Mouse (Mus musculus) adrenal gland, adult 18-20 months (tissue): ENCODE measurements around the gene Micall1. TPM values are rescaled to one million over a fixed set of nuclear protein-coding genes. Genes with fewer than 3 reads are reported as not detected.

Experiments
- DNase-seq, 2 experiments: peaks; one replicate each; pipeline ENCODE4 v3.0.0; 2021 to 2022; ENCODE audit warnings: low spot score in 2 of 2
- total RNA-seq, 2 experiments: library from RNA; stranded (reverse); gene quantifications; 1 replicate in 1 of 2; 2 replicates in 1 of 2; pipeline ENCODE4 v1.2.3; 2021

The Micall1 gene
- total RNA-seq, 2 experiments from 2014 or later, result 39.0 to 45.5 TPM

DNA sequence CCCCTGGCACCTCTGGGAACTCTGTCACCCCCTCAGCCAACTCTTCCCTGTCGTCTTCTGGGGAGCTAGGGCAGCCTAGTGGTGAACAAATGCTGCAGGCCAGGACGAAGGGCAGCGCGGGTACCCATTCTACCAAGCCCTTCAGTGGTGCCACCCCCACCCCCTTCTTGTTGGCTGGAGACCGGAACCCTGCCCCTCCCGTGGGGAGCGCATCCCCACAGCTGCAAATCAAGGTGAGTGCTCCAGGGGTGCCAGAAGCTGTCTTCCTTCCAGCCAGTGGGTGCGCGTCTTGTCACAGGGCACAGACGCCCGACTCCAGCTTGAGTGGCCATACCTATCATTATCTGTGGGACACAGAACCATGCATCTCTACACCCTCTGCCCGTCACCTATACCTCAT is 18.4 kb downstream of the Micall1 start:
- DNase-seq, result no peak

DNA sequence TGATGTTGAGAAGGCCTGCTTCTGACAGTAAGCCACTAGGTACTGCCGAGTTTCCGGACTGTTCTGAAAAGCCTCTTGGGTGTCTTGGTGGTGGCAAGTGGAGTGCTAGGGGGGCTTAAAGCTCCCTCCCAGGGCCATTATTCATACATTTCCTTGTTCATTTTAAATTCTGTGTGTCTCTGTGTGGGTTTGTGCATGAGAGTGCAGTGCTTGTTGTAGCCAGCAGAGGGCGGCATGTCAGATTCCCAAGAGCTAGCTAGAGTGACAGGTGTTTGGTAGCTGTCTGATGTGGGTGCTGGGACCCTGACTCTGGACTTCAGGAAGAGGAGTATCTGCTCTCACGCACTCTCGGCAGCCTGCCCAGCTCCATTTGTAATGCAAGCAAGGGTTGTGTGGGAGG is 19.5 kb downstream of the Micall1 start:
- DNase-seq, result no peak

DNA sequence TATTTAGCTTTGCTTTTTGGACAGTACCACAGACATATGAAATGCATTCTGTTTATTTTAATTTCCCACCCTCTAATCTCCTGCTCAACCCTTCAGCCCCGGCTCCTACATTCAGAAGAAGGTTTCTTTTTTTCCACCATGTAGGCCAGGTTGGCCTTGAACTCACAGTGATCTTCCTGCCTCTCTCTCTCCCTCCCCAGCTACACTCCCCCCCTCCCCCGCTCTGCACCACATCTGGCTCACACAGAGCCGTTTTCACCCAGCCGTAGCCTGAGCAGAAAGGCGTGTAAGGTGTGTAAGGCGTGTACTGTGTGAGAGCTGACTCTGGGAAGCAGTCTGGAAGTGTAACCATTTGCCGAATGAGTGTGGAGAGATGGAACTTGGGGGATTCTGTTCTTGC is 20.6 kb downstream of the Micall1 start:
- no peak for DNase-seq

DNA sequence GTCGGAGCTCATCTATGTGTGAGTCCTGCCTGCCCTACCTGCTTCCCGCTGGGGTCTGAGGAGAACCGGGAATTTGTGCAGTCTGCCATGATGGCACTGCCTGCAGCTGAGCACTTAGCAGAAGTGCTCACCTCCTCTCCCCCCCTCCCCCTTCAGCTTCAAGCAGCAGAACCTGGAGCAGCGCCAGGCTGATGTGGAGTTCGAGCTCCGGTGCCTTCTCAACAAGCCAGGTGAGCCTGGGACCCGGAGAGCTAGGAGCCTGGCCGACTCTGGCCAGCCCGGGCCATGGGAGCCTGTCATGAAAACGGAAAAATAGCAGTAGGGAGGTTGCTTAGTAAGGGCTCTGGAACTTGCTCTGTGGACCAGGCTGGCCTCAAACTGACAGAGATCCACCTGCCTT is 22.1 kb downstream of the Micall1 start:
- no peak for DNase-seq

DNA sequence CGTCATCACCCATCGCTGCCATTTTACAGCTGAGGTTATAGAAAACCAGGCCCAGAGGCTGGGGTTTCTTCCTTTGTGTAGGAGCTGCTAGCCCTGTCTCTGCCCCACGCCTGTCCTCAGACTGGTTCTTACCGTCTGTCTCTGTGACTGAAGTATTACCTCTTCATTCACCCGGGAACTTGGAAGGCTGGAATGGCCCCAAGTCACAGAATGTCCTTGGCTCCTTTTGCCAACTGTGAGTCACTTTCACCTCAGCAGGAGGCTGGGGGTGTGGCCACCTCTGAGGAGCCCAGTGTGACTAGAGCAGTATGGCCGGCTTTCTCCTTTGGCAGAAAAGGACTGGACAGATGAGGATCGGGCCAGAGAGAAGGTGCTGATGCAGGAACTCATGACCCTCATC is 22.7 kb downstream of the Micall1 start:
- peak; percentile 69 to 74 for DNase-seq

DNA sequence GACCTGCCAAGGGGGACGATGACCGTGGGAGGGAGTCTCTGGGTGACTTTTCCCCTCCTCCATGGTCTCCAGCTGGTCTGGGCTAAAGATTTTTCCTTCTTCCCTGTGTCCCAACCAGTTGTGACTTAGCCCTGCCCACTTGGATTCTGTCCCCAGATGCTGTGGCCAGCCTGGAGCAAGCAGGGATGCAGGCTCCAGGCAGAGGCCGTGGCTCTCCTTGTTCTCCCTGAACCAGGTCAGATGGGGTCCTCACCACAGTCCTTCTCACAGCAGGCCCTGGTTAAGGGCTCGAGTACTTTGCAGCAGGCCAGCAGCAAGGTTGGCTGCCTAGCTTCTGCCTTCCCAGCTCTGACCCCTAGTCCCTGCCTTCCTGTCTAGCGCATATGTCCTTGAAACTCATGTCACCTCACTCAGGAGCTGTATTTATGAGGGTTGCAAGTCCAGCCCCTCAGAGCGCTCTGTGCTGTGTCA is 24.5 kb downstream of the Micall1 start:
- DNase-seq, result no peak

DNA sequence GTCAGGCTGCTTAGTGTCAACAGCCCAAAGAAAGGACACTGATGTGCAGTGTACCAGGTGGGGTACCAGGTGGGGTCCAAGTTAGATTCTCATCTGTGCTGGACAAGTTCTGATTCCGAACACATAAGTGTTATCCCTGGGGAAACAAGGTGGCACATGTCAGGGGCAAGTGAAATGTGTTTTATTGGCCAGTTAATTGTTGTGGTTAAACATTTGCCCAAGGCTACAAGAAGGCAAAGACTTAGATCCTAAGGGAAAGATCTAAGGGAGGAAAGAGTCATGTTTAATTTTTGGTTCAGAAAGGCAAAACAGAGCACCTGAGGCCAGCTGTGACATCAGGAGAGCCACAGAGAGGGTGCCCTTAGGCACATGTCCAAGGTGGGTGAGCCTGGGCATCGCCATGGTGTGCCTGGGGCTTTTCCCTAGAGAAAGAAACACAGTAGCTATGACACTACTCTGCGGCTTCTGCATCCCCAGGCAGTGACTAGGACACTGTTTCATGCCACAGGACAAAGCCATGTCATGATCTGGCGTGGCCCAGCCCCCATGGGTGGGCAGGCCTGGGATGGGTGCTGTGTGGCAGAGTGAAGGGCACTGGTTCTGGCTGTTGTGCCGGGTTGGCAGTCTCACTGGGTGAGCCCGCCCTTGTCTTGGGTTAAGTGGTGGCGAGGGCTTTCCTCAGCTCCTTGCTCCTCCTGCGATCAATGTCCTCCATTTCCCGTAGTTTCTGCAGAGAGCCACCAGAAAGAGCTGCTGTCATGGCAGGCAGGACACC is 26.0 kb downstream of the Micall1 start:
- no peak for DNase-seq

DNA sequence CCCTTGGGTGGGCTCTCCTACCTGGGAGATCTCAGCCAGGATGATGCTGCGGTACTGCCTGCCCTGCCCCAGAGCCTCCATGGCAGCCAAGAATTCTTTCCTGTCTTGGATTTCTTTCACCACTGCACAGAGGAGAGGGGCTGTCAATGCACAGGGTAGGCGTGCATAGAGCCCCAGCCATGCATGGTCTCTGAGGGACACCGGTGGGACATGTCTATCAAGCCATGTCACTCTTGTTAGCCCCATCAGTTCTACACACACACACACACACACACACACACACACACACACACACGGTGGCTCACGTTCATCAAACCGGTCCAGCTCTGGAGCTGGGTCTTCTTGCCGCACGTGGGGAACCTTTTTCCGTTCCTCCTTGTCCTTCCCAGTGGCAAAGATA is 26.6 kb downstream of the Micall1 start:
- no peak for DNase-seq

DNA sequence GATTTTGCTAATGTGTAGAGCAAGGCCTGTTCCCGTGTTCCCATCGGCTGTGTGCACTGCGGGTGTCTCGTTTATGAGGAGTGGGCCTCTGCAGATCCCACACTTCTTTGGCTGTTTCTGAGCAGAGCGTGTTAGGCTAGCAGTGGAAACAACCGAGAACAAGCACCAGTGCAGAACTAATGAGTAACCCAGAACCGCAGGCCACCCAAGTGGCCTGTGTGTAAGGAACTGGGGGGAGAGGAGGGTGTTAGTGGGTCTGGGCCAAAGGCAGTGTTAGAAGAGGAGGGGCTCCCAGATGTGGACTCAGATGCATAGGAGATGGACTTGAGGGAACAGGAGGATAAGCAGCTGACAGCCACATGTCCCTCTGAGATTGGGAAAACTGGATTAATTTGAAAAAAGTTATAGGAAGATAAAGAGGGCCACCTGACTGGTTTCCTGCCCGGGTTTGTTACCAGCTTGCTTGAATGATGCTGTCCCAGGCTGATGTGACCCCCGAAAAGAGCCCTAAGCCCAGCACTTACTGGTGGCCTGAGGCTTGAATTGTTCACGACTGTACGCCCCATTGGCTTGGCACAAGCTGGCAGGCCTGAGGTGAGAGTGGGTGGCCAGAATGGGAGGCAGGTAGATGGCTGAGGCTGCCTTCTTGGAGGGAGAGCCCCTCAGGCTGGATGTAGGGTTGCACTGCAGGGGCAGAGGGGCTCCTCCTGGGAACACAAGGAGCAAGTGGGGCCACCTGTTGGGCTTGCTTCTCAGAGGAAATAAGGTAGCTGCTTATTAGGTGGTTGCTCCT is 27.3 kb downstream of the Micall1 start:
- DNase-seq, result no peak

DNA sequence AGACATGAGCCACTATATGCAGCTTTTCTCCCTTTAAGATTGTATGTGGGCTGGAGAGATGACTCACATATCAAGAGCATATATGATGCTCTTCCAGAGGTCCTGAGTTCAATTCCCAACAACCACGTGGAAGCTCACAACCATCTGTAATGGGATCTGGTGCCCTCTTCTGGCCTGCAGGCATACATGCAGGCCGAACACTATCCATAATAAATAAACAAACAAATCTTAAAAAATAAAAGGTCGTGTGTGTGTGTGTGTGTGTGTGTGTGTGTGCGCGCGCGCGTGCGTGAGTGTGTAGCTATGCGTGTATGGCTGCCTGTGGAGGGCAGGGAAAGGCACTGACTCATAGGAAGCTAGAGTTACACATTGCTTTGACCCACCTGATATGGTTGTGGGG is 30.9 kb downstream of the Micall1 start:
- DNase-seq, result no peak

DNA sequence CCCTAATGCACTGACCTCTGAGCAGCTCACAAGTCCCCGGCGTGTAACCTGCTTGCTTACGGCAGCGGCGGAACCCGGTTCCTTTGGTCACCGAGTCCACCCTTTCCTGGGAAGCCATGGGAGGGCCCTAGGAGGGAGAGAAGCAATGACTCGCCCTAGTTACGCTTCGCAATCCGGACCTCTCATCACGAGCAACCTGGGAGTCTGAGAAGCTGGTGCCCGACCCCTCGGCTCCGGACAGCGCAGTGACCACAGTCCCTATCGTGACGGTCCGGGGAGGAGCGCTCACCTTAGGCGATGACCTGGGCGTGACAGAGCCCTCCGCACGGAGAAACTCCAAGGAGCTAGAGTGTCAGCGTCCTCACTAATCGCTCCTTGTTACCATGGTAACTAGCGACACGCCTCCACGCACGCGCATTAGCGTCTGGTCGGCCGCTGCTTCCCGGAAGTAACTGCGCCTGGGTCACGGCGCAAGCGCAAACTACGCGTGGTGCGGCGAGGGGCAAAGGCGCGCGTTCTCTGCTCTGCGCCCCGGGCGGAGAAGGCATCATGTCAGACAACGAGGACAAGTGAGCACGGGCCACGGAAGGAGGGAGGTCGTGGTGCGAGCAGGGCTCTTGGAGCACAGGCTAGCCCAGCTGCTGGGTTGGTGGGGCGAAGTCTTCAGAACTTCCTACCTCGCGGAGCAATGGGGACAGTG is 32.3 kb downstream of the Micall1 start, which contains the start of the genes Polr2f and 1700088E04Rik:
Polr2f (plus strand) TSS at position 144 of the 700 bp plus-strand sequence.
1700088E04Rik (minus strand) TSS at position 388 of the 700 bp plus-strand sequence.
- peak; percentile 94 to 96 for DNase-seq

DNA sequence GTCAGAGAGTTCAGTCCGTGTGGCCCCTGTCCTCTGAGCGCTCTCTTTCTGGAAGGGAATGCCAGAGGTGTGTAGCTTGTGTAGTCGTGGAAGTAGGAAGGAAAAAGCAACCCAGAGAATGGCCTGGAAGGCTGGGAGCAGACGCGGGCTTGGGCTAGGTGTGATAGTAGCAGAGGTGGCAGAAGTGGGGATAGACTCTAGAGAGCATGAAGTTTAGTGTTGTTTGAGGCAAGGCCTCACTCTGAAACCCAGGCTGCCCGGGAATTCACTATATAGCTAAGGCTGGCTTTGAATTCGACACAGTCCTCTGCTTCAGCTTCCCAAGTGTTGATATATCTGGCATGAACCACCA is 32.8 kb downstream of the Micall1 start:
- no peak for DNase-seq

DNA sequence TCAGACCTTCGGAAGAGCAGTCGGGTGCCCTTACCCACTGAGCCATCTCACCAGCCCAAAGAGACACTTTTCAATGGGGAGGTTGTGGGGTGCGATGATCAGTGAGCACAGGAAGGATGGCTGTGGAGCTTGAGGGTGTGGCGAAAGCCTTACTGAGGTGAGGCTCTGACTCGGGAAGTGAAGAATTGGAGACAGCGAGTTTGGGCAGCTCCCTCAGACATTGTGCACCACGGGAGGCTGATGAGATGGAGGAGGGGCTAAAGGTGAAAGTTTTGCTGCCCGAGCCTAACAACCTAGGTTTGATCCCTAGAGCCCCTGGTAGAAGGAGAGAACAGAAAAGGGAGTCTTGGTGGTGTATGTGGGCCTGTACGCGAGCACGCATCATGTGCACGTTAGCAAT is 34.6 kb downstream of the Micall1 start:
- DNase-seq, result no peak

DNA sequence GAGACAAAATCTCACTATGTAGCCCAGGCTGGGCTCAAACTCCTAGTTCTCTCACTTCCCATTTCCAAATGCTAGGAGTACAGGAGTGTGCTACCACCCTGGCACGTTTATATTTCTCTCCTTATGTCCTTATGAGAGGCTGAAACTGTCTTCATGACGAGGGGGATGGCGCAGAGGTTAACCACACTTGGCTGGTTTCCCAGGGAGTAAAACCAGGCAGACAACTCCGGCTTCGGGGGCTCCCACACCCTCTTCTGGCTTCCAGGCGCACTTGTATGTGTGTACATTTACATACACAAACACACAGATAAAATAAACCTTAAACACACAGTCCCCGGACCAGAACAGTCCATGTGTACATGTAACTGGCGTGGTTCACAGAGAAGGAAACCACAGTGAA is 35.3 kb downstream of the Micall1 start:
- no peak for DNase-seq

DNA sequence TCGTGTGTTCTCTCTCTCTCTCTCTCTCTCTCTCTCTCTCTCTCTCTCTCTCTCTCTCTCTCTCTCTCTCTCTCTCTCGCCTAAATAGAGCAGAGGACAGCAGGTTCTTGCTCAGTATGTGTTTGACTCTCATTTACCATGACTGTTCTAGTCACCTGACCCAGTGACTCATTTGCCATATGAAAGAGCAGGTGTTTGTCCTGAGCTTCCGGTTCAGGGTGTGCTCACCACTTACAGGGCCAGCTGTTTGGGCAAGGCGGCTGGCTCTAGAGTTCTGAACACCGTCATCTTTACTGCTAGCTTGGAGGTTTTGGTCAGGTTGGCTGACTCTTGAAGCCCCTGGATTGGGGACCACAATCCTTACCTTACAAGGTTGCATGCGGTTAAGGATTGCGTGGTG is 36.8 kb downstream of the Micall1 start:
- DNase-seq, result no peak

DNA sequence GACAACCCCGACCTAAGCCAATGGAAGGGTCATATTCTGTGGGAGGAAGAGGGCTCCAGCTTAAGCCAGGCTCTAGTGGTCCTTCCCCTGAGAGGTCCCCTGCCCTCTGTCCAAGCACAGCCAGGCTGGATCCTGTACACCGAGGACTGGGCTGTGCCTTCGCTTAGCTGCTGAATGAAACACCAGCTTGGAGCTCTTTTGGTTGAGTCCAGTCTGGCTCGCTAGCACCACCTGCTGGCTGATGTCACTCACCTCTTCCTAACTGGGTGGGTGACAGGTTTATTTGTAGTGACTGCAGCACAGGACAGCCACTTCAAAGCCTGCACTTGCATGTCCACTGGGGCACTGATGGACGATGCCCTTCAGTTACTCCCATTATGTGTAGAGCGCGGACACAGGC is 39.8 kb downstream of the Micall1 start:
- DNase-seq, result peak; percentile 76 to 90

DNA sequence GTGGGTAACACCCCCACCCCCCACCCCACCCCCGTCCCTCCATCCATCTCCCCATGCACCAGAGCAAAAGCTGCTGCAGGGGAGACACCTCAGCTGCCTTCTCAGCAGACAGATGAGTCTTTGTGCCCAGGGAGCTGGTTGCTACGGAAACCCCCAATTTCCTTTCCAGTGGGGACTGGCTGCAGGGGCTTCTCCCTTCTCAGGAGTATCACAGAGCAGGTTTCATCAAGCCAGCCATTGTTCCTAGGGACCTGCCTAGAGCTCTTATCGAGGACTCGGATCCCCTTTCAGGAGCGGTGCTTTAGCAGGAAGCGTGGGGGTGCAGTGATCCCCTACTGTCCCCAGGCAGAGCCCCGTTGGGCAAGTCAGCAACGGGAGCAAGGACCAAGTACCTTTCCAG is 43.2 kb downstream of the Micall1 start:
- DNase-seq, result no peak

DNA sequence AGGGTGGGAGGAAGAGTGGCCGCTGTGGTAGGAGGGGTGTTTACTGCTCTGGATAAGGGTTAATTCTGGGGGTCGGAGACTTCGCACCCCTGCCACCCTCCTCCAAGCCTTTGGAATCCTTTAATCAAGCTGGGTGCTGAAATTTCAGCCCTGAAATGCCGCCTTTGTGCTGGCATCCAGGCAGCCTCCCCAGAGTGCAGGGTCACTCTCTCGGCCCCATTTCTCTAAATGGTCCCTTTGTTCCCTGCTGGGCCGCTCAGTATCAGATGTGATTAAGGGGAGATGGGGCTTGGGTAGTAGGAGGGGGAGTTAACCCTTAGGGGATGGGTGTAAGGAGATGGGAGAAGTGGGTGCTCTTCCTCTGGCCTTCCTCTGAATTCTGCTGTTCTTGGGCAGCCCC is 44.0 kb downstream of the Micall1 start:
- no peak for DNase-seq

DNA sequence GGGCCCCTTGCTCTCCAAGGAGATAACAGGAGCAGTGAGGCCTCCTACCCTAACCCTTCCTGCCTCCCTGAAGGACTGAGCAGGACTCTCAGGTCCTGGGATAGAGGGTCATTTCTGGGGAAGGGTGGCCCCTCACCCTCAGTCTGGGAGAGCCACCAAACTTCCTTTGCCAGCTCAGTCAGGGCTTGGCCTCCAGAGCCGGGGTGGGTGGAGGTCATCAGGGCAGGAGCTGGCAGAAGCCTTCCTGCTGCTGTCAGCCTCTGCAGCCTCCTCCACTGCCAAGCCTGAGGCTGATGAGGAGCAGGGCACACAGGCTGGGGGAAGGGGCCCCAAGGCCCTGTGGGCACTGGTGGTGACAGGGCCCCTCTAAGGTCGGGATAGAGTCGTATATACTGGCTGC is 46.9 kb downstream of the Micall1 start:
- DNase-seq, result no peak

DNA sequence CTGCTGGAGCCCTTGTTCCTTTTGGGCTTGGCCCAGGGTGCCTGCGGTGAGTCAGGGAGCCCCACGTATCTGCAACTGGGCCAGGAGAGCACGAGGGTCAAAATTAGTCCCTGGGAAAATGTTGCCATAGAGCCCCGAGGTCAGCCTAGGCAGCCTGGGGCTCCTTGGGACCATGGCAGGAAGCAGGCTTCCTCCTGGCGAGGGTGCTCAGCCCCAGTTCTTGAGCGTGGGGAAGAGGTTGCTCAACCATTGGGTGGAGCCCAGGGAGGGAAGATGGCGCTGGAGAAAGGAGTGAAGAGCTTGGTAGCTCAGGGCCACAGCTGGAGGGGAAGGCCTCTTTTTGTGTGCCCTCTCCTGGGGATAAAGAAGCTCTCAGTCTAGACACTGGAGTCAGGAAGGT is 53.6 kb downstream of the Micall1 start:
- DNase-seq, result no peak

DNA sequence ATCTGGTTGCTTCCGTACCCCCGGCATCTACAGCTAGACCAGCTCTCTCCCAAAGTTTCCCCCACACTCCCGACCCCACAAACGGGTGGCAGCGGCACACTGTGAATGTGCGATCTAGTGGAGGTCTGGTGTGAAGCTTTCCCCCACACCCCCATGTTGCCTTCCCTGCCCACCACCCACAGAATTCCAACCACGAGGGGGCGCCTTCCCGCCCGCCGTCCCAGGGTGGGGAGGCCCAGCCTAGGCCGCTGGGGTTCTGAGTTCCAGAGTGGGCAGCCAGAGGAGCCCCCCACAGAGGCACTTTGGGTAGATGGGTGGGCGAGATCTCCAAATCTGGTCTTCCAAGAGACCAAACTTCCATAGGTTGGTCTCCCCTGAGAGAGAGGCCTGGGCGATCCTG is 54.1 kb downstream of the Micall1 start:
- DNase-seq, result no peak

DNA sequence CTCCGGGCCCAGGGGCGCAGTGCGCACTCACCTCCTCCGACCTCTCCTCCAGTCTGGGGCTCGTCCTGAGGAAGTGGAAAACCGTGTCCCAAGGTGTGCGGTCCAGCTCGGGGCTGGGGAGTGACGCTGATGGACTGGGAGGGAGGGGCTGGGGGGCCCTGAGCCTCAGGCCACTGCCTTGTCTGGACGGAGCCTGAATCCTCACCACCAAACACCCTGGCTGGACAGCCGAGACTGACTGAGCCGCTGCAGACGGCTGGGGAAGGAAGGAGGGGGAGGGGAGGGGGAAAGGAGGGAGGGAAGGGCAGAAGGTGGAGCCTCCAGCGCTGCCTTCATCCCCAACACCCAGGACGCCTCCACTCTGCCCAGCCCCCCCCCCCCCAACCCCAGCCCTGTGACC is 55.6 kb downstream of the Micall1 start:
- no peak for DNase-seq
